Mouse (Mus musculus) ES-E14 (cell line): Measurements from ENCODE around the gene Pdia3.

Experiments
- CHD2 ChIP-seq: IDR thresholded peaks from 2 replicates; pipeline ENCODE4 v1.6.1; 2014; ENCODE audit warnings: mild to moderate bottlenecking, low read depth, low read length, inconsistent platforms
- HCFC1 ChIP-seq: IDR thresholded peaks from 2 replicates; pipeline ENCODE4 v1.6.1; 2012; ENCODE audit warnings: low read length, inconsistent platforms, borderline replicate concordance; ENCODE audit not compliant: insufficient read depth
- MAFK ChIP-seq: IDR thresholded peaks from 2 replicates; pipeline ENCODE4 v1.6.1; 2014; ENCODE audit warnings: mild to moderate bottlenecking, low read depth, low read length, inconsistent platforms; ENCODE audit not compliant: insufficient read depth
- ZC3H11A ChIP-seq: IDR thresholded peaks from 2 replicates; pipeline ENCODE4 v1.6.1; 2012; ENCODE audit warnings: low read depth, mild to moderate bottlenecking, inconsistent platforms, low read length, borderline replicate concordance
- ZNF384 ChIP-seq: IDR thresholded peaks from 2 replicates; pipeline ENCODE4 v1.6.1; 2012; ENCODE audit warnings: low read depth, low read length, inconsistent platforms

DNA sequence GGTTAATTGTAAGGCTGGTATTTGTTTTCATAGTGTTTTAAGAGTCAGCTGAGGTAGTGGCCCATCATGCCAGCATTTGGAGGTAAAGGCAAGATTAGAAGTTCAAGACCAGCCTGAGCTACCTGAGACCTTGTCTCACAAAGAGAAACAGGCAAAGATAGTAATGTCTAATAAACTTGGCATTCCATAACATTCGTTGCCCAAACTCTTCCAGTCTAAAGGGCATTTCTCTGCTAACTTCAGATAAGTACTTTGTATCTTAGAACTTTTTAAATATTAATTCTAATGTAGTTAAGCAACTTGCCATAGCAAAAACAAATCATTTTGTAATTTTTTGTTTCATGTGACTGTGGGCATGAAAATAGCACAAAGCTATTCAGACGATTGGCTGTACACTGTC lies 9.6 kb downstream of the Pdia3 start:
- TF ChIP-seq MAFK (no peak), HCFC1 (no peak), CHD2 (no peak), ZC3H11A (no peak), ZNF384 (no peak)
